27 mouse cellular contexts compared by ENCODE assay signal in the genomic region with DNA sequence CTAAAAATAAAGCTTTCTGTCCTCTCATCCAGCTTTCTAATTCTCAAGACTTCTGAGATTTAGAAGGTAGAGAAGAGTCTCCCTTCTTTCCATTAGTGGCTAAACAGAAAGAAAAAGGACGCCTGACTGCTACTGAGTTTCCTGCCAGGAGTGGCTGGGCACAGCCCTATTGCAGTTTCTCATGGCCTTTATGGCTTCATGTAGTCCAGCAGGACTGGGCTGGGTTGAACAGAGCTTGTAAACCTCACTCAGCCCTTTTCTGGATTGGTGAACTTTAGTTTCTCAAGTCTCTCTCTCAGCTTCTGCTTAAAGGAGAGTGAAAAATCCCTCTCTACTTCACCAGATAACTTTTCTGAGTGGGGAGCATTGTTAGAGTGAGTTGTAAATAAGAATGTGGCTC. TPM values are rescaled to one million over a fixed set of nuclear protein-coding genes. Genes with fewer than 3 reads are reported as not detected.
"Had no signal": no experiment of that assay in that cellular context is flagged by ENCODE, and none has a peak within 500 bp of the region (broad histone marks: within the 10 kb centered on the region; RNA-seq: fewer than 3 reads in every experiment).

No protein-coding gene starts in this region.

- H3K9ac ChIP-seq: heart, embryonic 13.5 days; heart, embryonic 15.5 days; hindbrain, embryonic 13.5 days; hindbrain, embryonic 15.5 days; limb, embryonic 12.5 days; liver, embryonic 13.5 days had no signal

- H3K27ac ChIP-seq: gastrocnemius, adult 2 months; heart, adult 2 months; heart, embryonic 13.5 days; heart, embryonic 15.5 days; hindbrain, embryonic 13.5 days; hindbrain, embryonic 15.5 days; hindbrain, postnatal 0 days; left cerebral cortex, adult 2 months; limb, embryonic 10.5 days; limb, embryonic 12.5 days; liver, embryonic 13.5 days had no signal

- H3K27me3 ChIP-seq: heart, embryonic 13.5 days; heart, embryonic 15.5 days; hindbrain, embryonic 13.5 days; hindbrain, embryonic 15.5 days; limb, embryonic 12.5 days; liver, embryonic 13.5 days had no signal

- H3K4me2 ChIP-seq: heart, embryonic 11.5 days; heart, embryonic 13.5 days; heart, embryonic 15.5 days; hindbrain, embryonic 13.5 days; hindbrain, embryonic 15.5 days; limb, embryonic 12.5 days; liver, embryonic 11.5 days; liver, embryonic 13.5 days had no signal

- H3K4me1 ChIP-seq: heart, embryonic 15.5 days; hindbrain, embryonic 13.5 days; hindbrain, embryonic 15.5 days; limb, embryonic 10.5 days; limb, embryonic 12.5 days had no signal

- DNase-seq: gastrocnemius, adult 2 months; gastrocnemius, postnatal 10 days; gastrocnemius, postnatal 25 days; heart, adult 2 months; heart, postnatal 14 days; heart, postnatal 36 days; kidney, adult 18-20 months; kidney, adult 8-10 months; kidney, postnatal 10 days; kidney, postnatal 25 days; kidney, postnatal 4 days; layer of hippocampus, adult 9-11 months; layer of hippocampus, postnatal 36 days; liver; liver, embryonic 13.5 days had no signal

- H3K4me3 ChIP-seq: gastrocnemius, adult 2 months; heart, adult 2 months; heart, embryonic 13.5 days; heart, embryonic 15.5 days; hindbrain, embryonic 13.5 days; hindbrain, embryonic 15.5 days; left cerebral cortex, adult 2 months; limb, embryonic 10.5 days; limb, embryonic 12.5 days; liver, embryonic 13.5 days had no signal

- ATAC-seq: hindbrain, postnatal 0 days had no signal

- H3K9me3 ChIP-seq: heart, embryonic 13.5 days; heart, embryonic 15.5 days; hindbrain, embryonic 13.5 days; hindbrain, embryonic 15.5 days; limb, embryonic 10.5 days; limb, embryonic 12.5 days; liver, embryonic 13.5 days had no signal

RNA-seq across cellular contexts. Expression of gene Myo15, which starts 42.7 kb away (rescaled TPM):
- total RNA-seq: granulocyte monocyte progenitor cell, adult 5-6 weeks had no signal
- polyA plus RNA-seq: heart, embryonic 15.5 days; heart, postnatal 0 days had no signal
